Mouse (Mus musculus) heart, postnatal 10 days (tissue): ENCODE data around the gene Gm20696. TPM values are rescaled to one million over a fixed set of nuclear protein-coding genes. Genes with fewer than 3 reads are reported as not detected.

Experiments
- DNase-seq, 2 experiments: peaks; one replicate each; pipeline ENCODE4 v3.0.0; 2021
- intact Hi-C: fragments of 180-260 bp; cut with DNase I; formaldehyde crosslinking; loops from one replicate; pipeline ENCODE4 v1.15.1; 2025
- total RNA-seq, 2 experiments: library from RNA; stranded (reverse); gene quantifications; 2 replicates each; pipeline ENCODE4 v1.2.3; 2021

Gm20696 gene
- total RNA-seq, 2 experiments from 2014 or later: 2.4 to 2.5 TPM

DNA sequence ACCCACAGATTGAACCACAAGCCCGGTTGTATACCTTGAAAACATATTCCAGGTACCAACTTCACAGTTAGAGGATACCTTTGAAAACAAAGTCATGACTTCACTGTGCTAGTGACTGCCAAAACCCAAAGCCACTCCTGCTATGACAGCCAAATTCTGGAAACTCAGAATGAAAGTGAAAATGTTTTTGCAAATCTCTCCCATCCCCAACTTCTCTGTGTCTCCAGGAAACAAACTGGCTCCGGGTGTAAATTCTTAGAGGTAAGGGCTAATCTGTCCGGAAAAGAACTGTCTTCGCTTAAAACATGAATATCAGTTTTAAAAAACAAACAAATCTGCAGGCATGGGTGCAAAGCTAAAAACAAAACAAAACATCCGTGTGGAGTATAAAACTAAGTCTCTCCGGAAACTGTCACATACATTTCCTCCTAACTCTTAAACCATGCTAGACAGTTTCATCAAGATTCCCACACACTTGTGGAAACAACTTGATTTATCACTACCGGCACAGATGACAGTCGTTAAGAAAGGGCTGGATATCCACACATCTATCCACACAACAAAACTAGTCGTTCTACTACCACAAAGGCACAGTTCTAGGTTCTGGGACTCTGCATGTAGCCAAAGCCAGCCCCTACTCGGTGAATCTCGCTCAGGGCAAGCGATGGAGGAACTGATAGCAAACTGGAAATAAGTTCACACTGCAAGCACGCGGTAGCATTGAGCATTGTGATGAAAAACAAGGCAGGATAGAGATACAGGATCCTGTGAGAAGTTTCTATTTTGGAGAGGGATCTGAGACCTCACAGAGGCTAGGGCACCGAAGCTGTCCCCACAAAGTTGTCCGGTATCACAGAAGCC, 910 bp downstream of the Gm20696 start:
- peak in 1 of 2 experiments; percentile 32 for DNase-seq
- intact Hi-C loops: loop anchor here (5.0 kb wide), 2 partner anchors 117 to 622 kb away; partner anchors contain the start of gene Rybp

DNA sequence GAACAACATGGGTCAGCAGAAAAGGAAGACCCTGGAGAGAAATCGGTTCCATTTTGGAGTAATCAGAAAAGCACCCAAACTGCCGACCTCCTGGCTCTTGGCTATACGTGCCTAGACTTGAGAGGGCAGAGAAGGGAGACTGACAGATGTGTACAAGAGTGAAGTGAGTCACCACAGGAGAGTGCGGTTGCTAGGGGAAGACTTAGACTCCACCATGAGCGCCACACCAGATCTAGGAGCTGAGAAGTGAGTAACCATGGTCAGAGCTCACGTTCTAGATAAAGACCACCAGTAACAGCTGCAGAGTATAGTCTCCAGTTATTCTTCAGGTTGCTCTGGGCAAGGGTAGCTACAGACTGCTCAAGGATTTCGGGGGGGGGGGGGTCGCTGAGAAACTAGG, 3.4 kb downstream of the Gm20696 start:
- DNase-seq: no peak
- intact Hi-C loops: no loop called here

DNA sequence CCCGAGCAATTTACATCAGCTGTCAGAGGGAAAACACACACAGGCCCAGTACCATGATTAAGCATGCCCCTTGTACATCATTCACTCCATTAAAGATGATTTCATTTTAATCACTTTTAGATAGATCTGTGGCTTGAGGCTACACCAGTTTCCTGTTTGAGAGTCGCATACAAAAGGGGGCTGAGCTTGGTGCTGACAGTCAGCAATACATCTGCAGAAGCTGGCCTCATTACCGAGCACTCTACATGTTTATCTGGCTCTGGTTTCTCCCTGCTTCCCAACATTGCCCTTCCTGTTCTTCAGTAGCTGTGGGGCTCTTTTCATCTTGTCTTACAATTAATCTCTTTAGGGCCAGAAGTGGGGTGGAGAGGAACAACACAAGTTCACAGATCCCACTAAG, 6.2 kb downstream of the Gm20696 start:
- intact Hi-C loops: no loop called here

DNA sequence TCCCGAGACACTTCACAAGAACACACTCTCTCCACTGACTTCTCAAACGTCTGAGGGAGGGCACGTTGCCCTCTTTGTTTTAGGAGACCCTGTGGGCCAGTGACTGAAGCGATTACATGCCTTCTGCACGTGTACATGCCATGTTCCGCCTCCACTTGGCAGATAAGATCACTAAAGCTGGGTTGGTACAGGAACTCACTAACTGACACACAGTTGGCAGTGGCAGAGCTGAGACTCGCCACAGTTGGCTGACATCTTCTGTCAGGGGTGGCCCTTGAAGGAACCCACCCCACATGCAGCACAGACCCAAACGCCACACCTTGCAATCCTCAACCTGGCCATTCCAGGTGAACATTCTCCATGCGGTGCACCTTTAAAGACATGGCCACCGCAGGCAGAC, 8.0 kb downstream of the Gm20696 start:
- intact Hi-C loops: no loop called here

More for the DNA sequence above, 6.2 kb downstream of the Gm20696 start:
- DNase-seq: no peak

DNA sequence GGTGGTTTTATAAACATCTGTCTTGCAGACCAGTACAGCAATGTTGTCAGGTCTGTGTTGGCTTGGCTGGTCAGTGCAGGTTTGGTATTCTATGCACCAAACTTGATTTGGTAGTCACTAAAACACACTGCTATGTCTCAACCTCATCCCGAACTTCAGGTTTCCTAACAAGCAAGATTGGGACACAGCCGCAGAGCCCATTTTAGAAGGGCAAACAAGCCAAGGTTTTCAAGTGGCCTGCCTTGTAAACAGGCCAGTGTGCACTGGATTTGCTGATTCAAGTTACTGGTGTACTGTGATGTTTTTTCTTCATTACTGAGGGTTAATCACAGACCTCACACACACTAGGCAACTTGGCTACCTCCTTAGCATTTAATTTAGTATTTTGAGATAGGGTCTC, 10.5 kb downstream of the Gm20696 start:
- no peak for DNase-seq
- intact Hi-C loops: no loop called here

More for the DNA sequence above, 8.0 kb downstream of the Gm20696 start:
- no peak for DNase-seq

DNA sequence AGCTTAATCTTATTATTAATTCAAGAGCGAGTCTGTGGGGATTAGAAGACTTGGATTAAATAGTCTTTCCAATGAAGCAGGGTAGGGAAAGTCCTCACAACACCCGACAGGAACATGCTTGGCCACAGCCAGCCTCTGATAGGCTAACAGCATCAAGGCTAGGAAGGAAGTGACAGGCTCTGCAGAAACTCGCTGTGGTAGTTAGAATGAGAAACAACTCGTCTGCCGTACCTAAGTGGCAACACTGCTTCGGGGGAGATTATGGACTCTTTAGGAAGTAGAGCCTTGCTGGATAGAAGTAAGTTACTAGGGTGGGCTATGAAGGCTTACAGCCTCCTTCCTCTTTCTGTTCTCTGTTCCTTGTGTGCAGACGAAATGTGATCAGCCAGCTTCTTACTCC, 11.1 kb downstream of the Gm20696 start:
- DNase-seq: no peak
- intact Hi-C loops: no loop called here

DNA sequence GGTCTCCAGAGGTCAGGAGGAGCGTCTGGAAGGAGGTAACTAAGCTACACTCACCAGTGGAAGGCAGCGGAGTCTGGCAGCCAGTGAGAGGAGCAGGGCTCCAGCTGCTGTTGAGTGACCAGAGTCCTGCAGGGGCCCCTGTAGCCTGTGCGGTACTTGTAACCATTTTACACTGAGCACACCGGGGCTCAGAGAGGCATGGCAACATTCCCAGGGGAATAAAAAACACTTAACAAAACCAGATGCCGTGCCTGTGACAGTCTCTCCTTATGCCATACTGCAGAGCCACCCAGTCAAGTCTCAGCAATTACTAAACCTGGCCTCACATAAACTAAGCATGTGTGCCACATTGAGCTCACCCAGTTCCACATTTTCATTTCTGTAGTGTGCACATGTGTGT, 12.3 kb downstream of the Gm20696 start:
- no peak for DNase-seq
- intact Hi-C loops: no loop called here

DNA sequence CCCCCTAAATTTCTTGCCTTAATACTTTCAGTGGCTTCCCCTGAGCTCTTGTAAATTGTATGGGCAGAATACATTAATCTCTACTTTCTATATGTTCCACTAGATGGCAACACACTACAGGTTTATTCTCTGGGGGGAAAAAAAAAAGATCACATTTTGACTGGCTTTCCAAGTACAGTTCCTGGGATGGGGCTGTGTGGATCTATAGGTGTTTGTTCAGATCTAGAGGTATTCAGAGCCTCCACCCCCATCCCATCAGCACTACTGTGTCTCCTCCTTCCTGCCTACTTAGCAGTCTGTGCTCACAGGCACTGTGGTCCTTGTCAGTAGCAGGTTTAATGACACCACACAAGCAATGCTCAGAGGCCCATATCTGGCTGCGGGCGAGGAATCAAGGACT, 14.3 kb downstream of the Gm20696 start:
- DNase-seq: no peak
- intact Hi-C loops: no loop called here

DNA sequence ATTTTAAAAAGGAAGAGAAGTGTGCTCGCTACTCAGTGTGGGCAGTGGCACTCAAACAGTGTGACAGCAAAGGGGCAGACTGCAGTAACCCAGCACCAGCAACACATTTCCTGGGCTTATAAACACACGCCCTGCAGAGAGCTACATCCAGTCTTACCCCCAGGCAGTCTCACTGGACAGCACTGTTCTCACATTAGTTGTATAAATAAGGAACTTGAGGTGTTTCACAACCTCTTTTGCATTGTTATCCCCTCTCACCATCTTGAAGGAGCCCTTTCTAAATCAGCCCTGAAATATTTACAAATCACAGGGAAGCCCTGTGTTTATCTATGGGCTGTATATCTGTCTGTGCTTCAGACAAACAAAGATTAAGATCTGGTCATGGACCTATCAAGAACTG, 17.3 kb downstream of the Gm20696 start:
- intact Hi-C loops: no loop called here

DNA sequence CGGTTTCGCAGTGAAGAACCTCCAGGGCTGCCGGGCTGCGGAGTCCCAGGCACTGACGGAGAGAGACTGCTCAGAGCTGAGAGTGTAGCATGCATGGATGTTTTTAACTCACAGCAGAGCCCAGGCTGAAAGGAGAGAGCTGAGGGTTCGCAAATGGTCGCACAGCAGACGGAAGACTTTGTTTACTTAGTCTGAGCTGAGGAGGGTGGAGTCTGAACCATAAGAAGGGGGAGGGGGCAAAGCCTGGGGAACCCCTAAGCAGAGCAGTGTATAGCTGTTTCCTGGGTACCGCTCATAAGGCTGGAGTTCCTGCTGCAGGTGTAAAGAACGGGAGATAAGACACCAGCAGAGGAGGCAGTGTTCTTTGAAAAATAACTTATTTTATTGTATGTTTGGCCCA, 20.3 kb downstream of the Gm20696 start:
- no peak for DNase-seq
- intact Hi-C loops: no loop called here

More for the DNA sequence above, 17.3 kb downstream of the Gm20696 start:
- no peak for DNase-seq

DNA sequence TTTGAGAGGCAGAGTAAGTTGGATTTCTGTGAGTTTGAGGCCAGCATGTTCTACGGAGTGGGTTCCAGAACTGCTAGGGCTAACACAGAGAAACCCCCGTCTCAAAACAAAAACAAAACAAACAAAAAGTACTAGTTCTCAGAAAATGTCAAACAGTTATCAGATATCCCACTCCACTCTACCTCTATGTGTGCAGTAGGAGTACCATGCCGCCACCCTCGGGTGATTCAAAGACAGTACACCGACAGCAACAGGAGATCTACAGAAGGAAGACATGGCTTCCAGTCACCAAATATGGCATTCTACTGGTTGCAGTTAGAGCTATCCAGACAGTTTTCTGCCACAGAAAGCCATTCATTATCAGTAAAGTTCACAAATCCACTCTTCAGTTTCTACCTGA, 21.7 kb downstream of the Gm20696 start:
- intact Hi-C loops: no loop called here
- no peak for DNase-seq

DNA sequence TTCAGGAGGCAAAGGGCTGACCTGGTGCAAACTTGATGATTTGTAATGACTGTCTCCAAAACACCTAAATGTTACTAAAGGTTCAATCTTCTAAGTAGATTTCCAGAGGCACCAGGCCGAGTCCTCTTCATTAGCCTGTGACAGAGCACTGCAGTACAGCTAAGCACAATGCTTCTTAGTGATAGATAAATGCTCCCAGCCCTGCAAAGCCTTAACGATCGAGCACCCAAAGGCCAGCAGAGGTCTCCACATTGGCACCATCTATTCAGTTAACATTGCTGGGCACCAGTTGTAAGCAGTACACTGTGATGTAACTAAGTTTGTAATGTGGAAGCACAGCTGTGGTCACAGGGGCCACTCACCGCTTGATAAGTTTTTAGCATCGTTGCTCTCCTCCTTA, 22.2 kb downstream of the Gm20696 start:
- no peak for DNase-seq
- intact Hi-C loops: no loop called here

DNA sequence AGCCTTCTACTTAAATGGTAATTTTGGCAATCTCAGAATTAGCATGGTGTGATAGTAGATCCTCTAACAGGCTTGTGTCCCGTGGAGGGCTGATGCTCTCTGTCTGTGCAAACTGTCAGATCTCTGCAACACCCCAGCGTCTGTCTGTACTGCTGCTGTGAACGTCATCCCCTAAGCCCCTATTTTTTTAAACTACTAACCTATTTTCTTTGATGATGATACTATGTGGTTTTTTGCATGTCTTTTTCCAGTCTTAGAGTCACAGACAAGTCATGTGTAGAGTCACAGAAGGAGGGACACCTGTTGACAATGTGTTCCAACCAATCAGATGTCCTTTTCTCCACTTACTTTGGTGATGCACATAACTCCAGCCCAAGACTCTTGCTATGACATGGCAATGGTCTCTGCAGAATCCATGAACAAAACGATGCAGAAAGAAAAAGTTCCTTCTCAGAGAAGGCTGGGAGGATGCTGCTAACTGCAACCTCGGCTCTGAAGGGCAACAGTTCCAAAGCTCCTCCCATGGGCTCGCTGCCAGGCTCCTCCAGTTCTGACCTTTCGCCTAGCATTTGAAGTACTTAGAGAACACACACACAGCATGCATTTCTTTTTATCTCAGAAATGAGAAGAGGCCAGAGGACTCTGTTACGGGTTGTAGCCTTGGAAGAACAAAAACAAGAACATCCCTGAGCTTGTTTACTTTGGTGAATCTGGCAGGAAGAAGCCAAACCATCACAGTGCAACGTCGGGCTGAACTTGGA, 23.0 kb downstream of the Gm20696 start:
- intact Hi-C loops: no loop called here
- DNase-seq: peak; percentile 80

DNA sequence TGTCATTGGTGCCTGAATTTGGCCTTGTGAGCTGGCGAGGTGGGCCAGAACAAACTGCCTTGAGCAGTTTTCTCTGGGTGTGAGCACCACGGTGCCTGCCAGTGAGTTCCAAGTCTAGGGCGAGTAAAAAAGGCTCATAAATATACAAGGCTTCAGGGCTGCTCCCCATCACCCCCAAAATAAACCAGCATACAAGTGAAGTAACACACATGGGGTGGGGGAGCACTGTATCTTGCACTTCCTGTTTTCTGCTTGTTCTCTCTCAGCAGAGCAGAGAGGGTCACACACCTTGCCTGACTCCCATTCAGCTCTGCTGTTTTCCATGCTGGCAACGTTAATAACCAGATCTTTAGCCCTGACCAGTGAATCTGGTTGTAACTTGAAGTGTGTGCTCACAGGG, 29.1 kb downstream of the Gm20696 start:
- intact Hi-C loops: no loop called here
- no peak for DNase-seq

DNA sequence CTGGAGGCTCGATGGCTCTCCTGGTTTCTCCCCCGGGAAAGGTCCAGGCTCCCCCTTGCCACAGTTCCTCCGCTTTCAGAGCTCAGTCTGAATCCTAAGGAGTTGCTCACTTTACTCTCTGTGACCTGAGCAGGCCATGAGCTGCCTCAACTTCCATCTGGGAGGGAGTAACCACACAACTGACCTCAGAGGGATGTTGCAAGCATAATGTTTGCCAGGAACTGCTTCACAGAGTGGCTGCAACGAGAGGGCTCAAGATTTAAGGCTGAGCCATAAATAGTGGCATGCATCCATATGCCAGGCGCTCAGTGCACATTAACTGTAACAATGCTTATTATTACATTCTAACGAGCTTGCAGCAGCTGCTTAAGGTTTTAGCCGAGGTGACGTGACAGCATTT, 29.8 kb downstream of the Gm20696 start:
- DNase-seq: no peak
- intact Hi-C loops: no loop called here

DNA sequence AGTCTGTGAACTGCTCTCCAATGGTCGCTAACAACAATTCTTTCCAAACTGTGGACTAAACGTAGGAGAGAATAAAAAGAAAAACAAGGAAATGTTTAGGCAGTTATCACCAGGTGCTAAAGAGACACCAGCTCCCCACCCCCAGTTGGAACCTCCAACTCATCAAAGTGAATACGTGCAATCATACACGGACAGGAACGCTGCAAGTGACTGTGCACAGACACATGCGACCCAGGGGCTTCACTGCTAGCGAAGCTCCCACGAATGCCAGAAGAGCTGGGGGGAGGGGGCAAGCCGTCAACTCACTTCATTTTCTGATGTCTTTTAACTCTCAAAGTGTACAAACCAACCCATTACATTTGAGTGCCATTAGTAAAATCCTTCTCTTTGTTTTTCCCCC, 30.5 kb downstream of the Gm20696 start:
- intact Hi-C loops: no loop called here
- no peak for DNase-seq

DNA sequence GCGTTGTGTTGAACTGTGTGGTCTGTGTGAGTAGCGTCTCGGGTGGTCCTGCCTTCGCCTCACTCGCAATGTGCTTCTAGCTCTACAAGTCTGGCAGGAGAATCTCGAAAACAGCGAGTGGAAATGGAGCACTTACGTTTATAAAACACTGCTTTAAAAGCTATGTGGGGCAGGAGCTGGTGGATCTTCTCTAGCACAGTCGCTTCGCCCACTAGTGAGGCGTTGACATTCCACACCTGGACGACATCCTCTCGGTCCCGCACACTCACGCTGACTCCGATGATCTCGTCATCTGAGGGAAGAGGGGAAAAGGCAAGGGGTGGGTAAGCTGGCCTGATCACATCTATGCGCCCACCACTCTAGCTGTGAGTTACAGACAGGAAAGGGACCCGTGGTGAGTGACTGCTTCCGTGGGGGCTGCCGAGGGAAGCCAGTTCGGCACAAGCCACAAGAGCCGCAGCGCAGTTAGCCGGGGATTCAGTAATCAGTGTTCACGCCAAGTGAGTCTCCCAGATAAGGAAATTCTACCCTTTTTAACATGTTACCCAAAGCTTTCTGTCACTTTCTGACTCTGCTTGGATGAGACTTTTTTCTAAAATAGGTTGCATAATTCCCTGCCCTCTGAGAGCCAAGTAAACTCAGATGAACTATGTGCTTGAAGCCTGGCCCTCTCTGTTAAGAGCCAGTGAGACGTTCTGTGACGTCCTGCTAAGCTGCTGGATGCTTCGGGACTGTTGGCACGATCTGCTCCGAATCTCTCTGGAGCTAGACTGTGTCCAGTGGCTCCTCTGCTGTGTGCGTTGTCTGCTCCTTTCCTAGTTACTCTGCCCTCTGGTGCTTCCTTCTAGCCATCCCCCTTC, 34.2 kb downstream of the Gm20696 start:
- DNase-seq: peak in 1 of 2 experiments; percentile 47
- intact Hi-C loops: no loop called here

DNA sequence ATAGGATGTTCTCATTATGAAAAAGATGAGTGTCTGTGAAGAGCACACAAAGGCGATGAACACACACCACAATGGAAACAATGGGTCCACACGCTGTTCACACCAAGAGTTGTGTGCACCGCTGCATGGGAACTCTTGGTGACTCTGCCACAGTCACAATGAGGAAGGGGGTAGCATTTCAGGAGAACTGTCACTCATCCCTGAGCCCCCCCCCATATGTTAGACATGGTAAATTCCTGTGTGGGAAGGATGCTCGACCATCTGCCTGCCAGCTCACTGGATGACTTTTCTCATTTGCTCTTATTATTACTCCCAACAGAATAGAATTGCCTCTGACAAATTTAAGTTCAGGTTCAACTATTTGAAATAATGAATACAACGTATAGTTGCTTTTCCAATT, 35.0 kb downstream of the Gm20696 start:
- no peak for DNase-seq
- intact Hi-C loops: no loop called here

DNA sequence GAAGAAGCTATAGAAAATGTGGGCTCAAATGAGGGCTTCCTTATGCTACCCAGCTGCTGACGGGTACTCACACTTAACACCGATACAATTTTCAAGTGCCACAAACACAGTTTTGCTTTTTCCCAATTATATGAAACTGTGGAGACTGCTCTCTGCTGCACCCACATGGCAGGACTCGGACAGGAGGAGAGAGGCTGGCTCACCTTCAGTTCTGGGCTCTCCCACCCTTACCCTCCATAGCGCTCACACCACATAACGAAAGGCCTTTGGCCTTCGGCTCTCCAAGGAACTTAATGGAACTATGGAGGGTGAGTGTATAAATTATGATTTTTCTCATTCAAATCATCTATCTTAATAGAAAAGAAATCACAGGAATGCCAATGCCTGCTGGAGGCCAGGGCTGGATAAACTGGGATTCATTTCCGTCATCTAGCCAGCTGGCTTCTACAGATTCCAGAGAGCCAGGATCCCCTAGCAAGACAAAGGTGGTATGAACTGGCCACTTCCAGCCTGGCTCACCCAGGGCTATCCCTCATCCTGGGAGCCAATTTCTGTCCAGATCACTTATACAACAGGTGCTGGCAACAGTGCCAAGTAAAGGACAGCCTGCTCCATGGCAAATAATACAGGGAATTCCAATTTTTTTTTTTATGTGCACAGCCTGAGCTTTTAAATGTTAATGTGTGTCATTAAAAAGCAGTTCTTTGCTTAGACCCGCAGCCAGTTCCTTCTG, 36.7 kb downstream of the Gm20696 start:
- intact Hi-C loops: no loop called here
- DNase-seq: no peak

DNA sequence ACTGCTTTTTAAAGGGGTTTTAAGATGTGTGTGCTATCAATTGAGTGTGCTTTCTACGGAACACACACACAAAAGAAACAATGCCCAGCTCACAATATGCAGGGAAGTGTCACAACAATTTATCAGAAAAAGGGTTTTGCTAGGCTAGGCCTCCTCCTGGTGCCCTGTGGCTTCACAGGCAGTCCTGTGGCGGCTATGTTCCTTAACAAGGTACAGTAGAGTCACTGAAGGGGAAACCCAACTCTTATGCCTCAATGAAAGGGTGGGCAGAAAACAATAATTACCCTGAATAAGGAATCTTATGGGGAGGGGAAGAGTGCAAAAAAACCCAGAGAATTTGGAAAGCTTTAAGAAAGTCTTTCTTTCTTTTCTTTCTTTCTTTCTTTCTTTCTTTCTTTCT, 40.2 kb downstream of the Gm20696 start:
- intact Hi-C loops: no loop called here
- DNase-seq: no peak
